Mouse (Mus musculus): ENCODE measurements around the gene C330021F23Rik.
A peak's percentile ranks its signal among the peaks of the same experiment; 100 is the strongest.

The C330021F23Rik gene

GRCm38 (mm10) chr8:3587391-3588257 lies 19.8 kb downstream of the C330021F23Rik start:
- peak; percentile 67 to 74 for DNase-seq (ENCODE audit: low spot score in 2 of 2)

GRCm38 (mm10) chr8:3588258-3588633 lies 20.5 kb downstream of the C330021F23Rik start:
- DNase-seq (ENCODE audit: low spot score in 2 of 2): no peak

- DNase-seq (ENCODE audit: low spot score in 2 of 2): no peak
Observed at GRCm38 (mm10) chr8:3593470-3593869, 25.7 kb downstream of the C330021F23Rik start.

GRCm38 (mm10) chr8:3594466-3594865 lies 26.7 kb downstream of the C330021F23Rik start:
- DNase-seq (ENCODE audit: low spot score in 2 of 2): no peak

- no peak for DNase-seq (ENCODE audit: low spot score in 2 of 2)
Observed at GRCm38 (mm10) chr8:3598054-3598453, 30.3 kb downstream of the C330021F23Rik start.

- DNase-seq (ENCODE audit: low spot score in 2 of 2): no peak
Observed at GRCm38 (mm10) chr8:3599219-3599618, 31.4 kb downstream of the C330021F23Rik start.

- peak in 1 of 2 experiments; percentile 58 for DNase-seq (ENCODE audit: low spot score in 2 of 2)
Observed at GRCm38 (mm10) chr8:3600401-3600800, 32.6 kb downstream of the C330021F23Rik start.

- no peak for DNase-seq (ENCODE audit: low spot score in 2 of 2)
Observed at GRCm38 (mm10) chr8:3603439-3603838, 35.6 kb downstream of the C330021F23Rik start.

GRCm38 (mm10) chr8:3606593-3606992 lies 38.8 kb downstream of the C330021F23Rik start:
- no peak for DNase-seq (ENCODE audit: low spot score in 2 of 2)

- no peak for DNase-seq (ENCODE audit: low spot score in 2 of 2)
Observed at GRCm38 (mm10) chr8:3607822-3608221, 40.0 kb downstream of the C330021F23Rik start.

GRCm38 (mm10) chr8:3609046-3609815 lies 41.4 kb downstream of the C330021F23Rik start:
- DNase-seq (ENCODE audit: low spot score in 2 of 2): peak in 1 of 2 experiments; percentile 40

GRCm38 (mm10) chr8:3609816-3610150 lies 42.0 kb downstream of the C330021F23Rik start:
- peak in 1 of 2 experiments; percentile 38 for DNase-seq (ENCODE audit: low spot score in 2 of 2)

GRCm38 (mm10) chr8:3621199-3621970 lies 53.6 kb downstream of the C330021F23Rik start, which contains the start of the genes Xab2 and Pet100:
Gene Xab2, minus strand, starts transcription at chr8:3621316.
Gene Pet100, plus strand, starts transcription at chr8:3621548.
- DNase-seq (ENCODE audit: low spot score in 2 of 2): peak; percentile 98 to 99

- no peak for DNase-seq (ENCODE audit: low spot score in 2 of 2)
Observed at GRCm38 (mm10) chr8:3622119-3622518, 54.3 kb downstream of the C330021F23Rik start.

- no peak for DNase-seq (ENCODE audit: low spot score in 2 of 2)
Observed at GRCm38 (mm10) chr8:3625445-3625844, 57.7 kb downstream of the C330021F23Rik start, which contains the start of gene Pcp2. Gene Pcp2, minus strand, starts transcription at chr8:3625545.

- DNase-seq (ENCODE audit: low spot score in 2 of 2): no peak
Observed at GRCm38 (mm10) chr8:3626971-3627370, 59.2 kb downstream of the C330021F23Rik start.

GRCm38 (mm10) chr8:3628014-3628413 lies 60.2 kb downstream of the C330021F23Rik start:
- DNase-seq (ENCODE audit: low spot score in 2 of 2): no peak

GRCm38 (mm10) chr8:3630647-3631477 lies 63.1 kb downstream of the C330021F23Rik start, which contains the start of gene Stxbp2:
Gene Stxbp2, plus strand, starts transcription at chr8:3630955.
- peak; percentile 68 to 84 for DNase-seq (ENCODE audit: low spot score in 2 of 2)

- DNase-seq (ENCODE audit: low spot score in 2 of 2): no peak
Observed at GRCm38 (mm10) chr8:3631478-3631875, 63.7 kb downstream of the C330021F23Rik start.
